Mouse (Mus musculus) adrenal gland, postnatal 25 days (tissue): Measurements from ENCODE around the gene Tnp1. TPM values are rescaled to one million over a fixed set of nuclear protein-coding genes. Genes with fewer than 3 reads are reported as not detected.
A peak's percentile ranks its signal among the peaks of the same experiment; 100 is the strongest.

Experiments used
- DNase-seq: peaks from one replicate; pipeline ENCODE4 v3.0.0; 2021; ENCODE audit warnings: mixed read lengths
- total RNA-seq: library from RNA; stranded (reverse); gene quantifications from 2 replicates; pipeline ENCODE4 v1.2.3, GENCODE M21; 2021

Gene Tnp1
- total RNA-seq, 1 experiment from 2014 or later = not detected

- no peak for DNase-seq
Observed at GRCm38 (mm10) chr1:73006847-73007246, 8.9 kb downstream of the Tnp1 start.

DNA sequence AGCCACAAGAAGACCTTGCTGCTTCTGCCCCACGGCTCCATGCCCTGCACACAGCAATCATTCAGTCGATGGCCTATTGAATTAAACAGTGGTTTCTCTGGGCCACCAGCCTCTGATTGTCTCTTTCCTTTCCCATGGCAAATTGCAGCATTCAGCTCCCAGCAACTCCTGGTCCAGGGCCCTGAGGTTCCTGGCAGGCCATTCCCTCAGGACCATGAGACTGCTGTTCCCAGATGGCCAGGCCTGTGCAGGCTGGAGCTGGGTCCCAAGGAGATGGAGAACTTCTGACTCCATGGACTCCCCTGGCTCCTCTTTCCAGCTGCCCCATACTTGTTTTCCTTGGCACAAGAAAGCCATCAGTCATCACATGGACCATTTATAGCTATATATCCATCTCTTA, 10.8 kb downstream of the Tnp1 start:
- no peak for DNase-seq

DNA sequence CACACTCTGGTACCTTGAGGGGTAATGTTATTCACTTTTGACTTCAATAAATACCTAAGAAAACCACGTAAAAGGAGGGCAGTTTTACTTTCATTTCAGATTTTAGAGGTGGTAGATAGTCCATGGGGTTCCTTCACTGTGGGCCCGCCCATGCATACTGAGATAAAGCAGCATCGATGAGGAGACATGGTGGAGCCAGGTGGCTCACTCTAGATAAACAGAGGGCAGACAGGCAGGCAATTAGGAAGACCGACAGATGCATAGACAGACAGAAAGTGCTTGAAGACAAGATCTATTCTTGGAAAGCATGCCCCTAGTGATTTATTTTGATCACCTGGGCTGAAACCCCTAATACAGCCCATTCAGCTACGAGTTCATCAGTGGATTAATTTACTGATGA, 13.1 kb downstream of the Tnp1 start:
- no peak for DNase-seq

DNA sequence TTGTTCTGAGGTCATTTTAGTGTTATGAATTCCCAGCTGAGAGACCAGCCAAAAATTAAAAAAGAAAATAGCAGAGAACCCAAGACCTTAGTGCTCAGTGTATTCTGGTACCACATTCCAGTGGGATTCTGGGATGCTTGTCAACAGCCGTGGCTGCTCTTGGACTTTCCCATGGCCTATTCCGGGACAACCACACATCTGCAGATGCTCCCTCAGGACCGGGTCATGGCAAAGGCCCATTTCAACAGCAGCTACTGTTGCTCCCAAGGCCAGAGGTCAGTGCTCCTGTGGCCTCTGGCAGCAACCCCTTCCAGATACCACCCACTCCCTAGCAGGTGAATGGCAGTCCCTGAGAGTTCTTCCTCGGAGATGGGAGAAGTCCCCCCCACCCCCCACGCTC, 13.7 kb downstream of the Tnp1 start:
- no peak for DNase-seq

DNA sequence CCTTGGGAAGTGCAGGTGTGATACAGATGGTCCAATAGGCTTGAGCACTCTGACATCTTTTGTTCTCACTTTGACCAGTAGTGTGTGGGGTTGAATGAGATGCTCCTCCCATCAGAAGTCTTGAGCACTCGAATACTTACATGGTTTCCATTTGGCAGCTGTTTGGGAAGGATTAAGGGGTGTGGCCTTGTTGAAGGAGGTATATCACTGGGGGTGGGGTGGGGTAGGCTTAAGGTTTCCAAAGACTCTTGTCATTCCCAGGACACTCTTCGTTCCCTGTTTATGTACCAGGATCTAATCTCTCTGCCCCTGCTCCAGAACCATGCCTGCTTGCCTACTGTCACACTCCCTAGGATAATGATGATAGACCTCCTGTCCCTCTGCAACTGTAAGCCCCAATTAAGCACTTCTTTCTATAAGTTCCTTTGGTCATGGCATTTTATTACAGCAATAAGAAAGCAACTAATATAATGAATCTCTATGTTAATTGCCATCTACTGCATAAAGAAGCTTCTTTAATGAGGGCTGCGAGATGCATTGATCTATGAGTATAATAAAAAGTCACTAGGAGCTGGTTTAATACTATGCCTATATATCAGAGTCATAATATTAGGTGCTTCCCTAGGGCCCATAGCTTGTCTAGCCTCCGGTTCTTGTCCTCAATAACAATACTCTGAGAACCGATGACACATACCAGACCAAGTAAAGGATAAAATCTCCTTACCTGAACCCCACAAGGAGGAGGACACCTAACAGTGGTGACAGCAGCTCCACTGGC, 20.8 kb downstream of the Tnp1 start:
- DNase-seq = no peak

DNA sequence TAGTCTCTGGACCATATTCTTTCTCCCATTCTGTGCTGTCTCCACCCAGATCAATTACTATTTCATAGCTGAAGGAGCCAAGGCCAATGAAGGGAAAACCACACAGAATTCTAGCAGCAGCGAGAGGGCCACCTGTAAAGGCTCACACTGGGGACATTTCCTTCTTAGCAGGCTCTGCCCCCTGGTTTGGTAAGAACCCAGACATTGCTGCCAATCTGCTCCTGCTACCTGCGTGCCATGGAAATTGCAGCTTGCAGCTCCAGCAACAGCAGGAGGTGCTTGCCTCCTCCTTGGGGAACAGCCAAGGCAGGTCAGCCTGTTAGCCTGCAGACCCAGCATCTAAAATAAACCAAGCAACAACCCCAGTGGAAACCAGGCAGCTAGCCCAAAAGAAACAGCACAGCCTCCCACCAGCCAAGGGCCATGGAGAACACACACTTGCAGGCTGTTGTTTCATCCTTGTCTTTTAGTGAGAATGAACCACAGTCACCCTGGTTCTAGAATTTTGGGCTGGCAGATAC, 22.7 kb downstream of the Tnp1 start:
- DNase-seq = no peak

GRCm38 (mm10) chr1:72992209-72992608, 23.5 kb downstream of the Tnp1 start:
- no peak for DNase-seq

- DNase-seq = no peak
Observed at GRCm38 (mm10) chr1:72988904-72989303, 26.8 kb downstream of the Tnp1 start.

DNA sequence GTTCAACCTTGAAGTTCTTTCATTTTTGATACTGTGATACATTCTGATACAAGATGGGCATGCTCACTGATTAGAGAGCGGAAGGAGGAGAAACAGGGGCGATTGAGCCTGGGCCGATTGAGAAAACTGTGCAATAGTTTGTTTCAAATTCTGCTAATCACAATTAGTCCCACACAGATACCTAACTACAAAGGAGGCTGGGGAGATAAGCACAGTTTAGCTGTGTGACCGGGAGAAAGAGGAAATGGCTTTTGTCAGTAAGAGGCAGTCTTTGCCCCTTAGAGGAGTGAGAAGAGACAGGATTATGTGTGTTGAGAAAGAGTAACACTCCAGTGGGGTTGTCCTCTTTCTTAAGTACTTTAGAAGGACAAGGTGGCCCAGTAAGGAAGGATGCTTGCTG, 29.0 kb downstream of the Tnp1 start:
- DNase-seq = no peak

- DNase-seq = no peak
Observed at GRCm38 (mm10) chr1:72978956-72979355, 36.8 kb downstream of the Tnp1 start.

- DNase-seq = no peak
Observed at GRCm38 (mm10) chr1:72974226-72974625, 41.5 kb downstream of the Tnp1 start.

GRCm38 (mm10) chr1:72970461-72970860, 45.2 kb downstream of the Tnp1 start:
- DNase-seq = peak; percentile 29

- no peak for DNase-seq
Observed at GRCm38 (mm10) chr1:72969113-72969812, 46.4 kb downstream of the Tnp1 start.

DNA sequence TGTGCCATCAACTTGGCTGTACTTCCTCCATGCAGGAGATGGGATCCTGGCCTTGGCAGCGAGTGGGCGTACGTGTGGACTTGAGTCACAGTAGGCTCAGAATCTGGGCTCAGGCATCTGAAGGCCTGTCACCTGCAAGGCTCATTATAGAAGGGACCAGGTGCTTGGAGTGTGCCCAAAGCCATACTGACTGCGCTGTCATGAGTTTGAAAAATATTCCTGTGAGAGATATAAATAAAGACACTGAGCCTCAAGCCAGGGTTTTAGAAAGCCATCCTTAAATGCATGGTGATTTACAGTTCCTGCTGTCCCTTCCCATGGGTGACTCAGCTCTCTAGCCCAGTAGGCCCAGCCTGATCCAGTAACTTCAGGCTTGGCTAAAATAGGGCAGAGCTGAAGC, 49.3 kb downstream of the Tnp1 start:
- DNase-seq = peak; percentile 6

Other genes starting within 250 kb of the Tnp1 start
- 2.6 and 5.9 TPM in 2 replicates for gene Igfbp2, start 191.4 kb downstream of the Tnp1 start, total RNA-seq
- 49.9 and 57.5 TPM in 2 replicates for gene Igfbp5, start 141.0 kb downstream of the Tnp1 start, total RNA-seq